Mouse (Mus musculus) limb, embryonic 14.5 days (tissue): ENCODE data around the gene Slc1a4. TPM values are rescaled to one million over a fixed set of nuclear protein-coding genes. Genes with fewer than 3 reads are reported as not detected.

Experiments
- ATAC-seq: fragments of 200-750 bp; cut with Nextera tagmentation; 2 replicates; pipeline ENCODE4 v1.8.0; 2017; ENCODE audit warnings: low read depth, moderate number of reproducible peaks, moderate TSS enrichment; ENCODE audit not compliant: low FRiP score
- DNase-seq: peaks from one replicate; pipeline ENCODE4 v3.0.0-alpha.2; 2015; ENCODE audit warnings: low spot score
- H3K27ac ChIP-seq: fragments of 300-500 bp; sonication (generic); replicated peaks from 2 replicates; pipeline ENCODE4 v1.5.1; 2014; ENCODE audit warnings: low read depth, mild to moderate bottlenecking, low read length, moderate library complexity, mixed read lengths
- H3K27me3 ChIP-seq: fragments of 300-500 bp; sonication (generic); 2 replicates; pipeline ENCODE4 v1.6.1; 2014; ENCODE audit warnings: low read length, mixed read lengths; ENCODE audit not compliant: control insufficient read depth, insufficient read depth
- H3K36me3 ChIP-seq: fragments of 300-500 bp; sonication (generic); 2 replicates; pipeline ENCODE4 v1.6.1; 2014; ENCODE audit warnings: mild to moderate bottlenecking, low read length, moderate library complexity, mixed read lengths; ENCODE audit not compliant: control insufficient read depth, insufficient read depth
- H3K4me1 ChIP-seq: fragments of 300-500 bp; sonication (generic); 2 replicates; pipeline ENCODE4 v1.6.1; 2014; ENCODE audit warnings: antibody characterized with exemption, low read length, mixed read lengths; ENCODE audit not compliant: control insufficient read depth, insufficient read depth
- H3K4me2 ChIP-seq: fragments of 300-500 bp; sonication (generic); replicated peaks from 2 replicates; pipeline ENCODE4 v1.6.1; 2014; ENCODE audit warnings: low read depth, mild to moderate bottlenecking, low read length, moderate library complexity; ENCODE audit not compliant: severe bottlenecking
- H3K4me3 ChIP-seq: fragments of 300-500 bp; sonication (generic); replicated peaks from 2 replicates; pipeline ENCODE4 v1.5.1; 2014; ENCODE audit warnings: low read length
- H3K9ac ChIP-seq: fragments of 300-500 bp; sonication (generic); 2 replicates; pipeline ENCODE4 v1.6.1; 2014; ENCODE audit warnings: mild to moderate bottlenecking, low read depth, low read length, moderate library complexity; ENCODE audit not compliant: severe bottlenecking
- H3K9me3 ChIP-seq: fragments of 300-500 bp; sonication (generic); 2 replicates; pipeline ENCODE4 v1.6.1; 2016; ENCODE audit warnings: low read length; ENCODE audit not compliant: control insufficient read depth
- POLR2A ChIP-seq: fragments of 200-500 bp; IDR thresholded peaks from 2 replicates; pipeline ENCODE4 v1.8.0; 2012; ENCODE audit warnings: inconsistent platforms, mild to moderate bottlenecking, moderate library complexity, borderline replicate concordance; ENCODE audit not compliant: insufficient read depth, insufficient read length; ENCODE audit errors: extremely low read depth
- WGBS: fragments of 180-500 bp; shearing (Covaris S2); extraction: QIAGEN DNeasy Blood & Tissue Kit; methylation state at CpG from one replicate; pipeline ENCODE4 v1.1.7; 2014; 5-methylcytosine and 5-hydroxymethylcytosine counted together
- polyA plus RNA-seq, 2 experiments: library from polyadenylated mRNA; depleted of rRNA in 1 of 2; stranded (reverse) in 1 of 2; unstranded in 1 of 2; fragments of >200 nt; fragmentation: Nextera tagmentation in 1 of 2; extraction: Ambion mirVana in 1 of 2; gene quantifications; 2 replicates each; pipeline versions ENCODE4 v1.2.1 to v1.2.3; 2012 to 2014

Gene Slc1a4
- polyA plus RNA-seq (2012; rRNA removed) (15.1 and 18.5 TPM in 2 replicates), polyA plus RNA-seq (2014; fragmentation: Nextera tagmentation; extraction: Ambion mirVana) (20.1 and 21.8 TPM in 2 replicates)

GRCm38 (mm10) chr11:20332561-20333514 is at the start of gene Slc1a4:
Slc1a4 (minus strand) TSS chr11:20332713.
- Histone ChIP-seq H3K9ac (peak within 1 kb of the TSS; percentile 68), H3K36me3 (no peaks in the 10 kb centered on the region), H3K27ac (peak within 1 kb of the TSS; percentile 94), H3K4me1 (0 out of 2 replicates have a peak, but pooled peaks cover 13% of the 10 kb centered on the region), H3K4me3 (peak within 1 kb of the TSS; percentile 55), H3K4me2 (peak within 1 kb of the TSS; percentile 94), H3K27me3 (no peaks in the 10 kb centered on the region), H3K9me3 (no peaks in the 10 kb centered on the region)
- peak; percentile 61; the same call in 1 of the 2 replicates for TF ChIP-seq POLR2A
- ATAC-seq (peak; percentile 99), DNase-seq (peak; percentile 99)
- under 1% methylated on average over 41 of the region's 48 CpGs for WGBS

GRCm38 (mm10) chr11:20380106-20380505 is 47.6 kb upstream of the Slc1a4 start:
- ATAC-seq (no peak), DNase-seq (no peak)
- WGBS, result 66% methylated on average over 4 of the region's 4 CpGs
- H3K9me3 ChIP-seq, result no peaks in the 10 kb centered on the region
- no peak overlapping the region for H3K27ac ChIP-seq
- no peaks in the 10 kb centered on the region for H3K4me1 ChIP-seq
- no peak overlapping the region for H3K9ac ChIP-seq
- H3K27me3 ChIP-seq, result no peaks in the 10 kb centered on the region
- H3K36me3 ChIP-seq, result no peaks in the 10 kb centered on the region
- H3K4me2 ChIP-seq, result no peak overlapping the region
- no peak for TF ChIP-seq POLR2A
- H3K4me3 ChIP-seq, result no peak overlapping the region

GRCm38 (mm10) chr11:20376642-20377041 is 44.1 kb upstream of the Slc1a4 start:
- Histone ChIP-seq H3K27ac (no peak overlapping the region), H3K27me3 (no peaks in the 10 kb centered on the region), H3K4me3 (no peak overlapping the region), H3K4me2 (no peak overlapping the region), H3K9ac (no peak overlapping the region), H3K4me1 (no peaks in the 10 kb centered on the region), H3K9me3 (no peaks in the 10 kb centered on the region), H3K36me3 (no peaks in the 10 kb centered on the region)
- ATAC-seq (no peak), DNase-seq (no peak)
- no peak for TF ChIP-seq POLR2A
- 84% methylated on average over 7 of the region's 7 CpGs for WGBS

- no peak overlapping the region for H3K27ac ChIP-seq
- DNase-seq (no peak), ATAC-seq (no peak)
- H3K4me3 ChIP-seq, result no peak overlapping the region
- no peaks in the 10 kb centered on the region for H3K27me3 ChIP-seq
- TF ChIP-seq POLR2A, result no peak
- H3K4me2 ChIP-seq, result no peak overlapping the region
- 74% methylated on average over 8 of the region's 8 CpGs for WGBS
- no peaks in the 10 kb centered on the region for H3K9me3 ChIP-seq
- no peaks in the 10 kb centered on the region for H3K4me1 ChIP-seq
- H3K9ac ChIP-seq, result no peak overlapping the region
- H3K36me3 ChIP-seq, result no peaks in the 10 kb centered on the region
Observed at GRCm38 (mm10) chr11:20372616-20373211, 40.2 kb upstream of the Slc1a4 start.

- no peak for TF ChIP-seq POLR2A
- no peak overlapping the region for H3K4me2 ChIP-seq
- H3K4me3 ChIP-seq, result no peak overlapping the region
- WGBS, result 83% methylated on average over 2 of the region's 2 CpGs
- H3K27ac ChIP-seq, result no peak overlapping the region
- DNase-seq, result no peak
- H3K9ac ChIP-seq, result no peak overlapping the region
- H3K27me3 ChIP-seq, result no peaks in the 10 kb centered on the region
- no peak for ATAC-seq
- H3K9me3 ChIP-seq, result no peaks in the 10 kb centered on the region
- H3K36me3 ChIP-seq, result no peaks in the 10 kb centered on the region
- H3K4me1 ChIP-seq, result no peaks in the 10 kb centered on the region
Observed at GRCm38 (mm10) chr11:20370486-20370885, 38.0 kb upstream of the Slc1a4 start.
